Mouse (Mus musculus): ENCODE measurements around the gene Cecr2.

- no peak for TF ChIP-seq CTCF (IDR thresholded peaks at IDR 0.05; ENCODE audit: low read depth, low read length)
- no peak for TF ChIP-seq GATA1 (IDR thresholded peaks at IDR 0.05; ENCODE audit: borderline replicate concordance, low read length)
- TF ChIP-seq TAL1 (conservative IDR thresholded peaks at IDR 0.05; ENCODE audit: low read depth, low read length), result no peak
- TF ChIP-seq POLR2AphosphoS5 (IDR thresholded peaks at IDR 0.05; ENCODE audit: insufficient replicate concordance, low read depth, low read length), result no peak
These were observed 107.0 kb downstream of the Cecr2 start, which contains the start of gene Slc25a18 for GRCm38 (mm10) chr6:120773149-120773628.
